Mouse (Mus musculus): Measurements from ENCODE around the gene Tspan4.

The Tspan4 gene

GRCm38 (mm10) chr7:141461521-141462332 is 13.3 kb upstream of the Tspan4 start:
- no peak for DNase-seq (ENCODE audit: low spot score)

- no peak for DNase-seq (ENCODE audit: low spot score)
Observed at GRCm38 (mm10) chr7:141462333-141462821, 12.7 kb upstream of the Tspan4 start.

GRCm38 (mm10) chr7:141463824-141464602 is 11.0 kb upstream of the Tspan4 start:
- no peak for DNase-seq (ENCODE audit: low spot score)

- no peak for DNase-seq (ENCODE audit: low spot score)
Observed at GRCm38 (mm10) chr7:141464603-141465201, 10.3 kb upstream of the Tspan4 start.

- no peak for DNase-seq (ENCODE audit: low spot score)
Observed at GRCm38 (mm10) chr7:141465388-141466044, 9.5 kb upstream of the Tspan4 start.

- DNase-seq (ENCODE audit: low spot score) = no peak
Observed at GRCm38 (mm10) chr7:141466045-141466394, 9.0 kb upstream of the Tspan4 start.

- DNase-seq (ENCODE audit: low spot score) = no peak
Observed at GRCm38 (mm10) chr7:141466607-141467148, 8.4 kb upstream of the Tspan4 start.

- DNase-seq (ENCODE audit: low spot score) = peak; percentile 90
Observed at GRCm38 (mm10) chr7:141467230-141468030, 7.6 kb upstream of the Tspan4 start, which contains the start of gene Cd151. TSS of gene Cd151 (plus strand) at chr7:141467392.

- DNase-seq (ENCODE audit: low spot score) = no peak
Observed at GRCm38 (mm10) chr7:141468164-141468521, 6.9 kb upstream of the Tspan4 start.

- peak; percentile 56 for DNase-seq (ENCODE audit: low spot score)
Observed at GRCm38 (mm10) chr7:141468522-141469211, 6.4 kb upstream of the Tspan4 start.

- no peak for DNase-seq (ENCODE audit: low spot score)
Observed at GRCm38 (mm10) chr7:141469352-141469751, 5.7 kb upstream of the Tspan4 start.

GRCm38 (mm10) chr7:141469901-141470636 is 5.0 kb upstream of the Tspan4 start:
- DNase-seq (ENCODE audit: low spot score) = no peak

GRCm38 (mm10) chr7:141470637-141470944 is 4.4 kb upstream of the Tspan4 start:
- no peak for DNase-seq (ENCODE audit: low spot score)

- DNase-seq (ENCODE audit: low spot score) = no peak
Observed at GRCm38 (mm10) chr7:141471236-141471635, 3.8 kb upstream of the Tspan4 start.

GRCm38 (mm10) chr7:141472226-141472625 is 2.8 kb upstream of the Tspan4 start:
- DNase-seq (ENCODE audit: low spot score) = no peak

GRCm38 (mm10) chr7:141472763-141473162 is 2.3 kb upstream of the Tspan4 start:
- DNase-seq (ENCODE audit: low spot score) = no peak

GRCm38 (mm10) chr7:141474160-141474559 is 880 bp upstream of the Tspan4 start:
- no peak for DNase-seq (ENCODE audit: low spot score)

GRCm38 (mm10) chr7:141475805-141476158 is 742 bp downstream of the Tspan4 start:
- no peak for DNase-seq (ENCODE audit: low spot score)

- DNase-seq (ENCODE audit: low spot score) = peak; percentile 83
Observed at GRCm38 (mm10) chr7:141476226-141476980, 1.4 kb downstream of the Tspan4 start.
